Mouse (Mus musculus) heart, embryonic 16.5 days (tissue): Measurements from ENCODE around the gene Il6ra. TPM values are rescaled to one million over a fixed set of nuclear protein-coding genes. Genes with fewer than 3 reads are reported as not detected.

Source experiments
- ATAC-seq: fragments of 200-750 bp; cut with Nextera tagmentation; replicated peaks from 2 replicates; pipeline ENCODE4 v1.8.0; 2017; ENCODE audit warnings: moderate number of reproducible peaks; ENCODE audit not compliant: insufficient read depth, low FRiP score; ENCODE audit errors: extremely low read depth
- H3K27ac ChIP-seq: fragments of 300-500 bp; sonication (generic); 2 replicates; pipeline ENCODE4 v1.5.1; 2014; ENCODE audit warnings: mild to moderate bottlenecking, low read length, control low read depth, moderate library complexity
- H3K27me3 ChIP-seq: fragments of 300-500 bp; sonication (generic); 2 replicates; pipeline ENCODE4 v1.6.1; 2014; ENCODE audit warnings: low read length, mixed read lengths; ENCODE audit not compliant: control insufficient read depth, insufficient read depth
- H3K36me3 ChIP-seq: fragments of 300-500 bp; sonication (generic); 2 replicates; pipeline ENCODE4 v1.6.1; 2014; ENCODE audit not compliant: control insufficient read depth, insufficient read depth
- H3K4me1 ChIP-seq: fragments of 300-500 bp; sonication (generic); 2 replicates; pipeline ENCODE4 v1.6.1; 2014; ENCODE audit warnings: low read length, mixed read lengths; ENCODE audit not compliant: control insufficient read depth, insufficient read depth
- H3K4me2 ChIP-seq: fragments of 300-500 bp; sonication (generic); 2 replicates; pipeline ENCODE4 v1.6.1; 2014; ENCODE audit warnings: low read depth, mild to moderate bottlenecking, control low read depth, low read length
- H3K4me3 ChIP-seq: fragments of 300-500 bp; sonication (generic); 2 replicates; pipeline ENCODE4 v1.5.1; 2014; ENCODE audit warnings: mild to moderate bottlenecking, control low read depth, low read length
- H3K9ac ChIP-seq: fragments of 300-500 bp; sonication (generic); 2 replicates; pipeline ENCODE4 v1.6.1; 2014; ENCODE audit warnings: low read length, control low read depth
- H3K9me3 ChIP-seq: fragments of 300-500 bp; sonication (generic); replicated peaks from 2 replicates; pipeline ENCODE4 v1.6.1; 2016; ENCODE audit warnings: low read length; ENCODE audit not compliant: control insufficient read depth
- WGBS: fragments of 180-500 bp; shearing (Covaris S2); extraction: QIAGEN DNeasy Blood & Tissue Kit; methylation state at CpG from one replicate; pipeline ENCODE4 v1.1.7; 2014; 5-methylcytosine and 5-hydroxymethylcytosine counted together
- polyA plus RNA-seq: library from polyadenylated mRNA; unstranded; fragments of >200 nt; fragmentation: Nextera tagmentation; extraction: Ambion mirVana; gene quantifications from 2 replicates; pipeline ENCODE4 v1.2.1, GENCODE M21; 2015

Il6ra gene
- 1.1 TPM in 2 replicates for polyA plus RNA-seq

- Histone ChIP-seq H3K9me3 (no peaks in the 10 kb centered on the region), H3K36me3 (no peaks in the 10 kb centered on the region), H3K27ac (peak within 1 kb of the TSS; percentile 30; the same call in 1 of the 2 replicates), H3K9ac (peak within 1 kb of the TSS; percentile 65), H3K4me2 (peak within 1 kb of the TSS; percentile 98), H3K27me3 (peaks cover 31% of the 10 kb centered on the region), H3K4me1 (peaks cover 10% of the 10 kb centered on the region; the same call in 1 of the 2 replicates), H3K4me3 (peak within 1 kb of the TSS; percentile 63)
- ATAC-seq, result peak; percentile 77
- under 1% methylated on average over 75 of the region's 75 CpGs for whole genome bisulfite sequencing
Observed at GRCm38 (mm10) chr3:89912543-89913391, at the start of gene Il6ra. Gene Il6ra (minus strand): TSS chr3:89913196.

- Histone ChIP-seq H3K4me2 (peak overlapping the region; percentile 93), H3K4me1 (peaks cover 36% of the 10 kb centered on the region), H3K27me3 (no peaks in the 10 kb centered on the region), H3K9me3 (no peaks in the 10 kb centered on the region), H3K36me3 (peaks cover 13% of the 10 kb centered on the region), H3K4me3 (peak overlapping the region; percentile 92), H3K9ac (peak overlapping the region; percentile 84), H3K27ac (peak overlapping the region; percentile 98)
- ATAC-seq, result peak; percentile 15; the same call in 1 of the 2 replicates
- 1% methylated on average over 14 of the region's 14 CpGs for WGBS
Observed at GRCm38 (mm10) chr3:89962059-89962750, 49.2 kb upstream of the Il6ra start.

- H3K36me3 ChIP-seq, result peaks cover 19% of the 10 kb centered on the region
- peaks cover 36% of the 10 kb centered on the region for H3K4me1 ChIP-seq
- no peaks in the 10 kb centered on the region for H3K27me3 ChIP-seq
- peak overlapping the region; percentile 98 for H3K27ac ChIP-seq
- no peaks in the 10 kb centered on the region for H3K9me3 ChIP-seq
- H3K9ac ChIP-seq, result peak overlapping the region; percentile 84
- ATAC-seq, result no peak
- H3K4me3 ChIP-seq, result peak overlapping the region; percentile 92
- H3K4me2 ChIP-seq, result peak overlapping the region; percentile 93
- 30% methylated on average over 4 of the region's 4 CpGs for WGBS
Observed at GRCm38 (mm10) chr3:89961436-89961835, 48.4 kb upstream of the Il6ra start.

- WGBS, result under 1% methylated on average over 30 of the region's 30 CpGs
- H3K4me2 ChIP-seq, result peak overlapping the region; percentile 93
- no peaks in the 10 kb centered on the region for H3K27me3 ChIP-seq
- peaks cover 29% of the 10 kb centered on the region for H3K36me3 ChIP-seq
- H3K9ac ChIP-seq, result peak overlapping the region; percentile 75
- H3K4me1 ChIP-seq, result peaks cover 36% of the 10 kb centered on the region
- ATAC-seq, result peak; percentile 88
- H3K27ac ChIP-seq, result peak overlapping the region; percentile 21; the same call in 1 of the 2 replicates
- H3K4me3 ChIP-seq, result peak overlapping the region; percentile 64
- H3K9me3 ChIP-seq, result no peaks in the 10 kb centered on the region
Observed at GRCm38 (mm10) chr3:89960469-89960868, 47.5 kb upstream of the Il6ra start.

GRCm38 (mm10) chr3:89959435-89959834, 46.4 kb upstream of the Il6ra start:
- Histone ChIP-seq H3K9me3 (no peaks in the 10 kb centered on the region), H3K4me3 (peak overlapping the region; percentile 64; the same call in 1 of the 2 replicates), H3K27me3 (no peaks in the 10 kb centered on the region), H3K4me2 (peak overlapping the region; percentile 93; the same call in 1 of the 2 replicates), H3K27ac (no peak overlapping the region), H3K36me3 (peaks cover 32% of the 10 kb centered on the region), H3K9ac (0 out of 2 replicates have a peak overlapping the region, but pooled peaks have one; percentile 16), H3K4me1 (peaks cover 30% of the 10 kb centered on the region)
- 66% methylated on average over 4 of the region's 4 CpGs for WGBS
- ATAC-seq, result no peak

- Histone ChIP-seq H3K4me3 (no peak overlapping the region), H3K27me3 (no peaks in the 10 kb centered on the region), H3K27ac (no peak overlapping the region), H3K4me2 (no peak overlapping the region), H3K36me3 (peaks cover 40% of the 10 kb centered on the region), H3K9ac (no peak overlapping the region), H3K9me3 (no peaks in the 10 kb centered on the region), H3K4me1 (peaks cover 27% of the 10 kb centered on the region)
- WGBS, result 94% methylated on average over 9 of the region's 9 CpGs
- ATAC-seq, result no peak
Observed at GRCm38 (mm10) chr3:89957880-89958279, 44.9 kb upstream of the Il6ra start.

GRCm38 (mm10) chr3:89956177-89956971, 43.4 kb upstream of the Il6ra start:
- no peak for ATAC-seq
- 92% methylated on average over 7 of the region's 7 CpGs for WGBS
- Histone ChIP-seq H3K4me2 (no peak overlapping the region), H3K9me3 (no peaks in the 10 kb centered on the region), H3K36me3 (peaks cover 55% of the 10 kb centered on the region), H3K27me3 (no peaks in the 10 kb centered on the region), H3K4me3 (no peak overlapping the region), H3K9ac (no peak overlapping the region), H3K27ac (no peak overlapping the region), H3K4me1 (peaks cover 19% of the 10 kb centered on the region)

GRCm38 (mm10) chr3:89953420-89953819, 40.4 kb upstream of the Il6ra start:
- no peak overlapping the region for H3K4me3 ChIP-seq
- no peak overlapping the region for H3K9ac ChIP-seq
- H3K4me1 ChIP-seq, result peaks cover 6% of the 10 kb centered on the region; the same call in 1 of the 2 replicates
- no peaks in the 10 kb centered on the region for H3K27me3 ChIP-seq
- H3K36me3 ChIP-seq, result peaks cover 79% of the 10 kb centered on the region
- no peaks in the 10 kb centered on the region for H3K9me3 ChIP-seq
- ATAC-seq, result no peak; the same call in 1 of the 2 replicates
- H3K4me2 ChIP-seq, result no peak overlapping the region
- WGBS, result 4% methylated on average over 4 of the region's 4 CpGs
- H3K27ac ChIP-seq, result no peak overlapping the region
